Mouse (Mus musculus): ENCODE measurements at regions not wholly inside any gene's neighbourhood (a gene's known extent, or its start where the extent isn't known, plus 50 kb on each side); places are given as distances from the start of the nearest gene placed in this dataset.

DNA sequence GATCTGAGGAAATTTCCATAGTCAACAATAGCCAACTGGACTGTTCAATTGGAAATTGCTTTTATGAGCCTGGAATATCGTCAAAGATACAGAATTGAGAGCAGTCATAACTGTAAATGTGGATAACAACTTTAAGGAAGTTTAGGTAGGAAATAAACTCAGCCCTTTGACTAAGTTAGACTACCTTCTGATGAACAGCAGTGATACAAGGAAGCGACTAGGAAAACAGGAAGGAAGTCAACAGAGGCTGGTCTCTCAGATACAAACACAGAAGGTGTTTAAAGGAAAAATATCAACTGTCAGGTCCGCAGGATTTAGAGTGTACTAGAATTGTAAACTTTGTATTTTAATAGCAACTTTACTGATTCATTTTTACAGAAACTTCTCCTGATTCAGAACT is 721.1 kb downstream of the Kcna4 start:
- no peak overlapping the region for H3K4me3 ChIP-seq (replicated peaks; ENCODE audit: low read length)
- H3K36me3 ChIP-seq (ENCODE audit: control insufficient read depth, insufficient read depth), result no peaks in the 10 kb centered on the region
- ATAC-seq, result no peak
- no peaks in the 10 kb centered on the region for H3K27me3 ChIP-seq (replicated peaks; ENCODE audit: control insufficient read depth, insufficient read depth, low read length)
- WGBS, result 93% methylated on average over 3 of the region's 3 CpGs
- H3K9me3 ChIP-seq (ENCODE audit: control insufficient read depth, low read length), result no peaks in the 10 kb centered on the region
- H3K9ac ChIP-seq (replicated peaks; ENCODE audit: low read depth, low read length), result no peak overlapping the region
- no peak overlapping the region for H3K27ac ChIP-seq (ENCODE audit: low read length)
- H3K4me1 ChIP-seq (replicated peaks; ENCODE audit: control insufficient read depth, insufficient read depth, low read length), result no peaks in the 10 kb centered on the region
- no peak overlapping the region for H3K4me2 ChIP-seq (ENCODE audit: low read length)

DNA sequence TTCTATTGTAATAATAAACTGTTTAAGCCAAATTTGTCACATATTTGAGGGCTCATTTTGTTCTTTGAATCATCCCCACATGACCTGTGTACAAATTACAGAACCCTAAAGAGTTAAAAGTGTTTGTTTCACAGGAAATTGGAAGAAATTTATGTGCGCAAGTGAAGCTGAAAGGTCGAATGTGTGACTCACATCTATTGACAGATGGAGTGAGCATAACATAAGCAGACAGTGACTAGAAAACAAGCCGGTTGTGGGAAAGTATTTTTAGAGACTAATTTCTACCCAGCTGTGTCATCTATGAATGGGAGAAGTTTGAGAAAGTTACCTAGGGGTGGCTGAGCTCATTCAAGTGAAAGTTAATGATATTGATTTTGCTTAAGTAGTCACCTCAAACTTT is 732.8 kb downstream of the Kcna4 start:
- ATAC-seq, result no peak
- Histone ChIP-seq H3K9me3 (ENCODE audit: control insufficient read depth, low read length) (no peaks in the 10 kb centered on the region), H3K36me3 (ENCODE audit: control insufficient read depth, insufficient read depth) (no peaks in the 10 kb centered on the region), H3K27me3 (replicated peaks; ENCODE audit: control insufficient read depth, insufficient read depth, low read length) (no peaks in the 10 kb centered on the region), H3K27ac (ENCODE audit: low read length) (no peak overlapping the region), H3K4me3 (replicated peaks; ENCODE audit: low read length) (no peak overlapping the region), H3K9ac (replicated peaks; ENCODE audit: low read depth, low read length) (no peak overlapping the region), H3K4me1 (replicated peaks; ENCODE audit: control insufficient read depth, insufficient read depth, low read length) (no peaks in the 10 kb centered on the region), H3K4me2 (ENCODE audit: low read length) (no peak overlapping the region)
- 59% methylated on average over 3 of the region's 3 CpGs for WGBS

DNA sequence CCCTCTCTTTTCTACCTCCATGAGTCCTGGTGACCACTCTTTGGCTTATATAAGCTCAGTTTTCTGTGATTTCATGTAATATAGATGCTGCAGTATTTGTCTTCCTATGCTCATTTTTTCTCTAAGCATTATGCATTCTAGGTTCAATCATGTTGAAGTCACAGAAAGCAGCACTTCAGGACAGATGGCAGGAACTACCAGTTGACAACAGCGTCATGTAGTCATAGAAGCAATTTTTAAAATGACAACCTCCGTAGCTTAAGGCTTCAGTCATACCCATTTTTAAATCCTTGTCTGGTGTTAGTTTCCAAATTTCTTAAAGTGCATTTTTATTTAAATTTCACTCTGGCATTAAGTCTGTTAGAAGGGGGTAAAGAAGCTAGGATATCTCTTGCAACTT is 740.2 kb downstream of the Kcna4 start:
- 78% methylated on average over 2 of the region's 2 CpGs for WGBS
- no peak for ATAC-seq
- Histone ChIP-seq H3K4me1 (replicated peaks; ENCODE audit: control insufficient read depth, insufficient read depth, low read length) (peaks cover 19% of the 10 kb centered on the region), H3K27me3 (replicated peaks; ENCODE audit: control insufficient read depth, insufficient read depth, low read length) (no peaks in the 10 kb centered on the region), H3K9me3 (ENCODE audit: control insufficient read depth, low read length) (no peaks in the 10 kb centered on the region), H3K4me3 (replicated peaks; ENCODE audit: low read length) (no peak overlapping the region), H3K9ac (replicated peaks; ENCODE audit: low read depth, low read length) (no peak overlapping the region), H3K4me2 (ENCODE audit: low read length) (no peak overlapping the region), H3K36me3 (ENCODE audit: control insufficient read depth, insufficient read depth) (no peaks in the 10 kb centered on the region), H3K27ac (ENCODE audit: low read length) (no peak overlapping the region)

DNA sequence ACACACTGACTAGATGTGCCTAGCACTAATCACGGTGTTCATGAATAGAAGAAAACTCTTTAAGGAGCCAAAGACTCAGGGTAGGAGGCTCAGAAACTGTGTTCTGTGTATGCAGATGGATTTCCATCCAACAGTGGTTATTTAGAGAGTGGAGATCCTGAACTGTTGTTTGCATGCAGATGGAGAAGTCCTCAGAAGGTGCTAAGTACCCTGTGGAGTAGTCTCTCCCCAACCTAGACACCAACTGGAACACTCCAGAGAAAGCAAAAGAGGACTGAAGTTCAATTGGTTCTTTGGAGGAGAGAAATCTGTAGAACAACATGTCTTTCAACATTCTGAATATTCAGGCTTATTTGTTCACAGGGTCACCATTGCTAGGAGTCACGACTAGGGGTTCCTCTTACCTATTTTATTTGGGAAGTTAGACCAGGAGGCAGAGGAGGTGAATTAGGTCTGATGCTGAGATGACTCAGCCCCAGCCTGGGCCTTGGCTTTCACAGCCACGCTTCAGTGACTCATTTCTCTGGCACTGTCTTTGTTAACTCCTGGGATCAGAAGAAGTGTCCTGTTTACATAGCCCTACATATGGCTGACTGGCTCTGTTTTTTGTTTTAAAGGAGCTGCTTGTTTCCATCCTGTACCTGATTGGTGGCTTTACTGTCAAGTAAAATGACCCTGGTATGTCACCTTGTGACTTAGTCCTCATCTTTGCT is 742.0 kb downstream of the Kcna4 start:
- no peak for ATAC-seq
- 58% methylated on average over 3 of the region's 3 CpGs for WGBS
- peaks cover 19% of the 10 kb centered on the region for H3K4me1 ChIP-seq (replicated peaks; ENCODE audit: control insufficient read depth, insufficient read depth, low read length)
- H3K4me3 ChIP-seq (replicated peaks; ENCODE audit: low read length), result no peak overlapping the region
- no peak overlapping the region for H3K27ac ChIP-seq (ENCODE audit: low read length)
- no peak overlapping the region for H3K9ac ChIP-seq (replicated peaks; ENCODE audit: low read depth, low read length)
- H3K27me3 ChIP-seq (replicated peaks; ENCODE audit: control insufficient read depth, insufficient read depth, low read length), result no peaks in the 10 kb centered on the region
- H3K4me2 ChIP-seq (ENCODE audit: low read length), result no peak overlapping the region
- H3K9me3 ChIP-seq (ENCODE audit: control insufficient read depth, low read length), result no peaks in the 10 kb centered on the region
- no peaks in the 10 kb centered on the region for H3K36me3 ChIP-seq (ENCODE audit: control insufficient read depth, insufficient read depth)

DNA sequence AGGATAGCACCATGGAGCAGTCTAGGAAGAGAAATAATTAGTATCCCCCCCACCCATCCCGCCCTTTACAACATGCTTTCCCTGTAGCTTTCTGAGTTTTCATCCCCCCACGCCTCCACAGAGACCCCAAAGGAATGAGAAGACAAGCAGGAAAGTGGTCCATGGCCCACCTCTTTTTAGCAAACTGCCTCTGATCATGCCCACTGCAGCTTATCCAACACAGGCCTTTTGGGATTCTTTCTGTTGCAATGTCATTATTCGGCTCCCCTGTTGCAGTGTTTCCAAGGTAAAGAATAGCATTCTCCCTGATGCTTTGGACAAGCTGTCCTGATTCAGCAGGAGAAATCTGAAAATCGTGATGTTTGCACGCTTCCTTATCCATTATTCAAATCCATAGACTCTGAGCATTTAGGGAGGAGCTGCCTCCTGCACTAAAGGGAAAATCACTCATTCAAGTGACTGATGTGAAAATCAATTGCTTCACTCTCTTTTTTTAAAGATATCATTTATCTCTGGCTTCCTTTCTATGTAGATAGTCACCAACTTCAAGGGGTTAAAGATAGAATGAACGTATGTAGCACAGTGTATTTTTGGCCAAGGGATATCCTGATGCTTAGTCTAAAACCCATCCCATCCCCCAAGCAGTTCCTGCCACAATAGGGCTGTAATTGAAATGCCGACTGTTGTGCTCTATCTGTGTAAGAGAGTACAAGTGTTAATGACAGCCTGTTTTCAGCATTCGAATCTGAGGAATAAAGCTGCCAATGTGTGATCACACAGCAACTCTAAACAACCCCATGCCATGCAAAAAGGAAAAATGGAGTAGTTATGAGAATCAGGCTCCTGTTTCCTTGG is 743.1 kb downstream of the Kcna4 start:
- peak; percentile 89 for ATAC-seq
- Histone ChIP-seq H3K27ac (ENCODE audit: low read length) (peak overlapping the region; percentile 18; the same call in 1 of the 2 replicates), H3K27me3 (replicated peaks; ENCODE audit: control insufficient read depth, insufficient read depth, low read length) (no peaks in the 10 kb centered on the region), H3K4me1 (replicated peaks; ENCODE audit: control insufficient read depth, insufficient read depth, low read length) (peaks cover 19% of the 10 kb centered on the region), H3K4me3 (replicated peaks; ENCODE audit: low read length) (no peak overlapping the region), H3K9me3 (ENCODE audit: control insufficient read depth, low read length) (no peaks in the 10 kb centered on the region), H3K36me3 (ENCODE audit: control insufficient read depth, insufficient read depth) (no peaks in the 10 kb centered on the region), H3K4me2 (ENCODE audit: low read length) (no peak overlapping the region), H3K9ac (replicated peaks; ENCODE audit: low read depth, low read length) (no peak overlapping the region)
- 39% methylated on average over 8 of the region's 8 CpGs for WGBS

DNA sequence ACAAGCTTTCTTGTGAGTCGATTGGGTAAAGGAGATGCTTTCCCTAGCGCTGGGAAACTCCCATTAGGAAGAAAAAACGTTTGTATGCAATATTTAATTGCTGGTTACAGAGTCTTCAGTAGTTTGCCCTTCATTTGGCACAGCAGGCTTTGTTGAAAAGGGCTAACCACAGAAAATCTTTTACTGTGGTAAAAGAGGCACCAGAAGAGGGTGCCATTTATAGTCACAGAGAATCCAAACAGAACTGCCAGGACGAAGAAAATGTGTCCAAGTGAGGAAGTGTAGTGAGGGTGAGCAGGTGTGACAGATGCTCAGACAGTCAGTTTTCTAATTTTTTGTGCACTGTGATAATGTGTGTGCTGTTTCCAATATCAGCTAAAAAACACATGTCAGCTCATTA is 744.4 kb downstream of the Kcna4 start:
- whole genome bisulfite sequencing, result 13% methylated on average over 4 of the region's 4 CpGs
- no peaks in the 10 kb centered on the region for H3K27me3 ChIP-seq (replicated peaks; ENCODE audit: control insufficient read depth, insufficient read depth, low read length)
- H3K36me3 ChIP-seq (ENCODE audit: control insufficient read depth, insufficient read depth), result no peaks in the 10 kb centered on the region
- H3K4me1 ChIP-seq (replicated peaks; ENCODE audit: control insufficient read depth, insufficient read depth, low read length), result peaks cover 19% of the 10 kb centered on the region
- H3K27ac ChIP-seq (ENCODE audit: low read length), result no peak overlapping the region
- no peak overlapping the region for H3K4me2 ChIP-seq (ENCODE audit: low read length)
- no peak overlapping the region for H3K9ac ChIP-seq (replicated peaks; ENCODE audit: low read depth, low read length)
- no peak overlapping the region for H3K4me3 ChIP-seq (replicated peaks; ENCODE audit: low read length)
- ATAC-seq, result peak; percentile 24
- H3K9me3 ChIP-seq (ENCODE audit: control insufficient read depth, low read length), result no peaks in the 10 kb centered on the region

DNA sequence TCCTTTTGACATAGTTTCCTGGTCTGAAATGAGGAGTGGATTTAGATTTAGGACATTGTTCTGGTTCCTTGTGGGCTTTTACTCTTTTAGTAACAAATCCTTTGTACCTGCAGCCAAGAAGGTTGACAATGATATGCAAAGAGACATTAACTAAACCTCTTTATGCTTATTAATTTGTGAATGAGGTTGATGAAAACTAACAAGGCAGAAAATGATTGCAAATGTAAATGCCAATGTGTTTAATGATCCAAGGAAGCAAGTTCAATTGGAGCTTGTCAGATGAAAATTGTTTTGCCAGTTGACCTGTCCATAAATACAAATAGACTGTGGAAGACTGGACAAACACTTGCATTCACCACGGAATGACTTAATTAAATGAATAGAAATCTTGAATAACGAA is 751.6 kb downstream of the Kcna4 start:
- H3K4me3 ChIP-seq (replicated peaks; ENCODE audit: low read length), result no peak overlapping the region
- H3K27ac ChIP-seq (ENCODE audit: low read length), result no peak overlapping the region
- 53% methylated on average over 2 of the region's 2 CpGs for WGBS
- no peak overlapping the region for H3K4me2 ChIP-seq (ENCODE audit: low read length)
- no peak for ATAC-seq
- H3K9me3 ChIP-seq (ENCODE audit: control insufficient read depth, low read length), result no peaks in the 10 kb centered on the region
- no peak overlapping the region for H3K9ac ChIP-seq (replicated peaks; ENCODE audit: low read depth, low read length)
- H3K27me3 ChIP-seq (replicated peaks; ENCODE audit: control insufficient read depth, insufficient read depth, low read length), result no peaks in the 10 kb centered on the region
- H3K36me3 ChIP-seq (ENCODE audit: control insufficient read depth, insufficient read depth), result no peaks in the 10 kb centered on the region
- H3K4me1 ChIP-seq (replicated peaks; ENCODE audit: control insufficient read depth, insufficient read depth, low read length), result no peaks in the 10 kb centered on the region

DNA sequence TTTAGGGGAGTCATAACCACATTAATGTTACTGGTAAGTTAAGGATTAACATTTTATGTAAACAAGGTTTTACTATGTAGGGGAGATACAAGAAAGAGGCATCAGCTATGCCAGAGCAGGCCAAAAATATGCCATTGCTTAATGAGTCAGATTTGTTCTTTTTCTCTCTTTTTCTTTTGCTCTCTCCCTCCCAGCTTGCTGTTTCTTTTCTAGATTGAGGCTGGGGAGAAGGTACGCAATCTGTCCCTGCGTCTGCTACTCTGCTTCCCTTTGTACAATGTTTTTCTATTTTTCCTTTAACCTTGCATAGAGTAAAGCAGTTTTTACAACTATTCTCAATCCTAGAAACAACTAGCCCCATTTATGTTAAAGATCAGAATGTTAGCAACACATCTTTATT is 754.4 kb downstream of the Kcna4 start:
- Histone ChIP-seq H3K4me1 (replicated peaks; ENCODE audit: control insufficient read depth, insufficient read depth, low read length) (no peaks in the 10 kb centered on the region), H3K4me3 (replicated peaks; ENCODE audit: low read length) (no peak overlapping the region), H3K9ac (replicated peaks; ENCODE audit: low read depth, low read length) (no peak overlapping the region), H3K27me3 (replicated peaks; ENCODE audit: control insufficient read depth, insufficient read depth, low read length) (no peaks in the 10 kb centered on the region), H3K4me2 (ENCODE audit: low read length) (no peak overlapping the region), H3K27ac (ENCODE audit: low read length) (no peak overlapping the region), H3K9me3 (ENCODE audit: control insufficient read depth, low read length) (no peaks in the 10 kb centered on the region), H3K36me3 (ENCODE audit: control insufficient read depth, insufficient read depth) (no peaks in the 10 kb centered on the region)
- ATAC-seq, result no peak
- 74% methylated on average over 2 of the region's 2 CpGs for WGBS

DNA sequence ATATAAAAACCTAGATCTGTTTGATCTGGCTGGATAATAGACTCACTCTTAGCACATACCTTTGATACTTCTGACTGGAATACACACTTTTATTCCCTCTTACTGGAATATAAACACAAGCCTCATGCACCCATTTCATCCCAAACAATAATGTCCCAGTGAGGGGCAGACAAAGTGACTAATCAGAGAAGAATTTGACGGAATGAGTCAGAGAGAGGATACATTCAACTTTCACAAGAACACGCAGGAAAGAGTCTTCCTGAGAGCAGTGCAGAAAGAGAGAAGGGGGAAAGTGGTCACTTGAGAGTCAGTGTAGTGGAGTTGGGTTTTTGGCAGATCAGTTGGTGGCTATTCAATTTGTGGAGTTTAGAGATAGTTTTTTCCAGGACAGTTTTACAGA is 755.6 kb downstream of the Kcna4 start:
- no peaks in the 10 kb centered on the region for H3K4me1 ChIP-seq (replicated peaks; ENCODE audit: control insufficient read depth, insufficient read depth, low read length)
- H3K27me3 ChIP-seq (replicated peaks; ENCODE audit: control insufficient read depth, insufficient read depth, low read length), result no peaks in the 10 kb centered on the region
- H3K4me3 ChIP-seq (replicated peaks; ENCODE audit: low read length), result no peak overlapping the region
- H3K9ac ChIP-seq (replicated peaks; ENCODE audit: low read depth, low read length), result no peak overlapping the region
- H3K9me3 ChIP-seq (ENCODE audit: control insufficient read depth, low read length), result no peaks in the 10 kb centered on the region
- no peak for ATAC-seq
- 87% methylated on average over 2 of the region's 2 CpGs for WGBS
- no peak overlapping the region for H3K4me2 ChIP-seq (ENCODE audit: low read length)
- H3K27ac ChIP-seq (ENCODE audit: low read length), result no peak overlapping the region
- no peaks in the 10 kb centered on the region for H3K36me3 ChIP-seq (ENCODE audit: control insufficient read depth, insufficient read depth)
